Mouse (Mus musculus) heart, embryonic 15.5 days (tissue): Measurements from ENCODE around the gene Gab2. TPM values are rescaled to one million over a fixed set of nuclear protein-coding genes. Genes with fewer than 3 reads are reported as not detected.
A peak's percentile ranks its signal among the peaks of the same experiment; 100 is the strongest.
"Not testable (repeated sequence)": the region's sequence is repeated elsewhere in the genome, so short reads cannot be mapped to it uniquely, and the experiment has no call there.

Experiments
- ATAC-seq: fragments of 200-750 bp; cut with Nextera tagmentation; replicated peaks from 2 replicates; pipeline ENCODE4 v1.8.0; 2017; ENCODE audit warnings: low read depth, moderate TSS enrichment; ENCODE audit not compliant: insufficient number of reproducible peaks, insufficient read depth, low FRiP score
- H3K27ac ChIP-seq: fragments of 300-500 bp; sonication (generic); 2 replicates; pipeline ENCODE4 v1.5.1; 2015; ENCODE audit warnings: mild to moderate bottlenecking, inconsistent platforms
- H3K27me3 ChIP-seq: fragments of 300-500 bp; sonication (generic); 2 replicates; pipeline ENCODE4 v1.6.1; 2015; ENCODE audit warnings: inconsistent platforms
- H3K36me3 ChIP-seq: fragments of 300-500 bp; sonication (generic); 2 replicates; pipeline ENCODE4 v1.6.1; 2015; ENCODE audit warnings: mild to moderate bottlenecking, inconsistent platforms
- H3K4me1 ChIP-seq: fragments of 300-500 bp; sonication (generic); replicated peaks from 2 replicates; pipeline ENCODE4 v1.6.1; 2015; ENCODE audit warnings: inconsistent platforms
- H3K4me2 ChIP-seq: fragments of 300-500 bp; sonication (generic); 2 replicates; pipeline ENCODE4 v1.6.1; 2015; ENCODE audit warnings: inconsistent platforms, mild to moderate bottlenecking, moderate library complexity
- H3K4me3 ChIP-seq: fragments of 300-500 bp; sonication (generic); 2 replicates; pipeline ENCODE4 v1.5.1; 2015; ENCODE audit warnings: mild to moderate bottlenecking, inconsistent platforms
- H3K9ac ChIP-seq: fragments of 300-500 bp; sonication (generic); 2 replicates; pipeline ENCODE4 v1.6.1; 2015; ENCODE audit warnings: mild to moderate bottlenecking, inconsistent platforms
- H3K9me3 ChIP-seq: fragments of 300-500 bp; sonication (generic); replicated peaks from 2 replicates; pipeline ENCODE4 v1.6.1; 2016; ENCODE audit warnings: inconsistent platforms
- WGBS: fragments of 180-500 bp; shearing (Covaris S2); methylation state at CpG from one replicate; pipeline ENCODE4 v1.1.7; 2015; ENCODE audit warnings: mixed read lengths; 5-methylcytosine and 5-hydroxymethylcytosine counted together
- polyA plus RNA-seq: library from polyadenylated mRNA; unstranded; fragments of >200 nt; fragmentation: Nextera tagmentation; extraction: Ambion mirVana; gene quantifications from 2 replicates; pipeline ENCODE4 v1.2.1, GENCODE M21; 2015

The Gab2 gene
- polyA plus RNA-seq, 1 experiment from 2014 or later: 6.1 TPM

DNA sequence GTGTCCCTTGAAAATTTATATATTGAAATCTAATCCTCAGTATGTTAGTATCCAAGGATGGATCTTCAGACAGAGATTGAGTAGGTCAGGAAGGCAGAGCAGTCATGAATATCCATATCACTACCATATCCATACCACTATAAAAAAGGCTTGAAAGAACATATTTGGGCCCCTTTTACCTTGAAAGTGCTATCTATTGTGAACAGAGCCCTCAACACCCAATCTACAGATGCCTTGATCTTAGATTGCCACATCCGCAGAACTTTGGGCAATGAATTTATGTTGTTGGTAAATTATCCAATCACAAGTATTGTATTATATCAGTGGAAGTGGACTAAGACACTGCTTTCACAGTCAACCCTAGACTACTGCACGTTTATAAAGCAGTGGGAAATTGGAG is 122.5 kb downstream of the Gab2 start:
- Histone ChIP-seq H3K9ac (no peak overlapping the region), H3K9me3 (no peaks in the 10 kb centered on the region), H3K4me2 (no peak overlapping the region), H3K36me3 (no peaks in the 10 kb centered on the region), H3K27me3 (no peaks in the 10 kb centered on the region), H3K4me1 (peaks cover 13% of the 10 kb centered on the region), H3K27ac (no peak overlapping the region), H3K4me3 (no peak overlapping the region)
- 78% methylated on average over 2 of the region's 2 CpGs for WGBS
- no peak for ATAC-seq

DNA sequence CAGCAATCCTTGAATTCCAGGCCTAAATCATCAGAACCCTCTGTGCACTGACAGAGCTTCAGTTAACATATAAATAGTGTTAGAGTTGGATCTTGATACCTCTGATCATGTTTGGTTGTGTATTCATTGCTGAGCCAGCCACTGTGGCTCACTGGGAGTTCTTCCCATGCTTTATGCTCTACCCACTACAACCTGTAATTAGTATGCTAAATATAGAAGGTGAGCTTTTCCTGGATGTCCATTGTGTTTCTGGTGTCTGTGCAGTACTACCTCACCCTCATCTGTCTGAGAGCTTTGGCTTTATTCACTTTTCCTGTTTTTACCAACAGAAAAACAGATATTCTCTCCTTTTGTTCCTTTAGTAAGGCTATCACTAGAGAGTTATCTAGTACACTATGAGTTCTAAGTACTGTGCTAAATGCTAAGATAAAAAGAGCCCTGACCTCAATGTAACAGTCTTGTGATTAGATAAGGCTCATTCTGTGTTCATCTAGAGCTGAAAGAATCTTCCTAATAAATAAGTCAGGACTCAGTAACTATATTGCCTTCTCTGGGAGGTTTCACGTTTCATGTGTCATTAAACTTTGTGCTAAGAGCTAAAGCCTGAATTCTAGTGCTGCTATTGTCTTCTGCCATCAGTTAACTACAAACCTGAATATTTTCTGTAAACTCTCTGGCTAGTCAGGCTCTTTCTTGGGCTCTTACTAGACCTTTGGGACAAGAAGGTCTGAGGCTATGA is 127.6 kb downstream of the Gab2 start:
- H3K9ac ChIP-seq: no peak overlapping the region
- H3K4me1 ChIP-seq: peaks cover 16% of the 10 kb centered on the region
- H3K27ac ChIP-seq: peak overlapping the region; percentile 53
- WGBS: 41% methylated on average over 1 of the region's 1 CpGs
- no peaks in the 10 kb centered on the region for H3K27me3 ChIP-seq
- 0 out of 2 replicates have a peak, but pooled peaks have one; percentile 60 for ATAC-seq
- H3K4me2 ChIP-seq: no peak overlapping the region
- H3K36me3 ChIP-seq: no peaks in the 10 kb centered on the region
- H3K4me3 ChIP-seq: no peak overlapping the region
- no peaks in the 10 kb centered on the region for H3K9me3 ChIP-seq

DNA sequence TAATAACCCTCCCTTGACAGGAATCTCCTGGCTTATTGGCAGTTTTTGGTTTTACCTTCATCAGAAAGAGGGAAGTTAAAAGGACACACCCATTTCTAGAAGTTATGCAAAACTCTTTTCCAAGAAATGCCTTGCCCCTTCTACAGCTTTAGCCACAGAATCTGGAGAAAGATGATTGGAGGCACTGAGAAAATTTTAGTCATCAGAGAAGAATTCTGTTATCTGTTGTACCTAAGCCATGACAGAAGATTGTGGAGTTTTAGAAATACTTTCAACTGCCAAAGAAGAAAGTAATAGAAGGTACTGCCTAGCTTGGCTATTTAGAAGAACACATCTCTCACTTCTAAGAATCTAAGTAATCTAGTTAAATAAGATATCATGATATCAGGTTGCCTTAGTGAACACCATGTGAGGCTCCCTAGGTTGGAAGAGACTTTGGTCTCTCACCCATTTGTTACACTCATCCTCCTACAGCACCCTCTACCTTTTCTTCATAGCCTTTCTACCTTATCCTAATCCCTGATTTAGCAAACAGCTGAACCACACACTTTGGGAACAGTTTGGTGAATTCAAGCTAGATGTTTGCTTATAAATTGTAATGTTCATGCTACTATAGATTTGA is 128.8 kb downstream of the Gab2 start:
- no peak for ATAC-seq
- H3K27me3 ChIP-seq: no peaks in the 10 kb centered on the region
- no peak overlapping the region for H3K27ac ChIP-seq
- H3K4me3 ChIP-seq: no peak overlapping the region
- H3K36me3 ChIP-seq: no peaks in the 10 kb centered on the region
- no peak overlapping the region for H3K4me2 ChIP-seq
- peaks cover 16% of the 10 kb centered on the region for H3K4me1 ChIP-seq
- no peaks in the 10 kb centered on the region for H3K9me3 ChIP-seq
- no peak overlapping the region for H3K9ac ChIP-seq

DNA sequence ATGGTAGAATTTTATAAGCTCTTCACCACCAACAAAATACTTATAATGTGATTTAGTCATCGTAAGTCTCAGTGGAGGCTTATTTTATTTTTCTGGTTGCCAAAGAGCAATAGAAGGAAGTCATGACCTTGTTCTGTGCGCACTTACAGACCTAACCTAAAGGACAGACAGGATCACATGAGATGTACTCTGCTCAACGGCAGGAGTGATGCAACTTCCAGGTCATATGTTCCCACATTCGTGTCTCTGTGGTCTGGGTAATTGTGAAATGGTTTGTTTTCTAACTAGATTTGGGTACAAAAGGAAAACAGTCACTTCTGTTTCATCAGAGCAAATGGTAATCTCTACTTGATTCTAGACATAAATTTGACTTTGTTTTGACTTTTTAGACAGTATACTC is 129.7 kb downstream of the Gab2 start:
- 63% methylated on average over 4 of the region's 4 CpGs for WGBS

DNA sequence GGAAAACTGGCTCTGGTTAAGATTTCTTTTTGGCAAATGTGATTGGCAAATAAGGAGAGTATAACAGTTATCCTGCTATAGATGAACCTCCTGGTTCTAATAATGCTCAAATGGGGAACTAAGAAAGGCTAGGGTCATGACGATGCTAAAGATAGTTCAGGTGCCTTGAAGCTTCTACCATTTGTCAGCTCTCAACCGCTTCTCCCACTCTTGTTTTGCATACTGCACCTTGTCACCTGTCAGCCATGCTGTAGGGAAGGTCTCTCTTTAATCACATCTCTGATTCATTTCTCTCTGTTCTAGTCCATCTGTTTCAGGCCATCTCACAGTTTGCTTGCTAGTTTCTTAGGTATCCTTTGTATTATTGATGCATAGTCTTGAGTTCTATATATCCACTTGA is 142.4 kb downstream of the Gab2 start:
- no peaks in the 10 kb centered on the region for H3K9me3 ChIP-seq
- H3K4me2 ChIP-seq: no peak overlapping the region
- H3K27ac ChIP-seq: no peak overlapping the region
- H3K9ac ChIP-seq: no peak overlapping the region
- no peak overlapping the region for H3K4me3 ChIP-seq
- WGBS: 84% methylated on average over 2 of the region's 2 CpGs
- no peak for ATAC-seq
- peaks cover 12% of the 10 kb centered on the region; the same call in 1 of the 2 replicates for H3K36me3 ChIP-seq
- H3K27me3 ChIP-seq: no peaks in the 10 kb centered on the region
- no peaks in the 10 kb centered on the region for H3K4me1 ChIP-seq

More for the DNA sequence above, 129.7 kb downstream of the Gab2 start:
- no peak overlapping the region for H3K4me3 ChIP-seq
- no peak overlapping the region for H3K4me2 ChIP-seq
- no peaks in the 10 kb centered on the region for H3K36me3 ChIP-seq
- no peak overlapping the region for H3K27ac ChIP-seq
- H3K9ac ChIP-seq: no peak overlapping the region
- peaks cover 16% of the 10 kb centered on the region for H3K4me1 ChIP-seq
- ATAC-seq: no peak
- H3K9me3 ChIP-seq: no peaks in the 10 kb centered on the region
- H3K27me3 ChIP-seq: no peaks in the 10 kb centered on the region

DNA sequence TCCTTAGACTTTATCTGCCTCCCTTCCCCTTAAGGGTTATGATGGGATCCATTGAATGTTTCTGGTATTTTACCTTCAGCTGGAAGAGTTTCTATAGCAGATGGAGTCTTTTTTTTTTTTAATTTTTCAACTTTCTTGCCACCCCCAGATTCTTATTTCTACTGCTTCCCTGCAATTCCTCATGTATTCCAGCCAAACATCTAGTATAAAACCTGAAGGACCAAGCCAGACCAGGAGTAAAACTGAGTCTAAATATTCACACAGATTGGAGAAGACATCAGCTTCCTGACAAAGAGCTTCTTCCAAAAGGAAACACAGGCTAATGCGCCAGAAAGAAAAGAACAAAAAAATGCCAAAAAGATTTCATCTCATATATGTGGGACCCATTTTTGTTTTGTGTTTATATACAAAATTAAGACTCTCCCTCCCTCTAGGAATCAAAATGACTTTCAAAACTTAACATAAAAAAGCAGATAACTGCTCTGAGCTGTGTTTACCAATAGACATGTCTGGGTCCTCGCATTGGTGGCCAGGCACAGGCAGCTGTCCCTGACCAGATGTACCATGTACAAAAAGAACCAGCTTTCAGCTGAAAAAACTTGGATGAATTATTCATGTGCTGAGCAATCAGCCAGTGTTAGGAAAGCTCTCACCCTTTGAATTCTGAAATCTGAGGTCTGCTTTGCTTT is 164.0 kb downstream of the Gab2 start:
- Histone ChIP-seq H3K4me2 (no peak overlapping the region), H3K4me3 (no peak overlapping the region), H3K36me3 (no peaks in the 10 kb centered on the region), H3K9ac (no peak overlapping the region), H3K9me3 (no peaks in the 10 kb centered on the region), H3K4me1 (peaks cover 13% of the 10 kb centered on the region), H3K27me3 (no peaks in the 10 kb centered on the region), H3K27ac (no peak overlapping the region)
- ATAC-seq: no peak
- 68% methylated on average over 2 of the region's 2 CpGs for WGBS

DNA sequence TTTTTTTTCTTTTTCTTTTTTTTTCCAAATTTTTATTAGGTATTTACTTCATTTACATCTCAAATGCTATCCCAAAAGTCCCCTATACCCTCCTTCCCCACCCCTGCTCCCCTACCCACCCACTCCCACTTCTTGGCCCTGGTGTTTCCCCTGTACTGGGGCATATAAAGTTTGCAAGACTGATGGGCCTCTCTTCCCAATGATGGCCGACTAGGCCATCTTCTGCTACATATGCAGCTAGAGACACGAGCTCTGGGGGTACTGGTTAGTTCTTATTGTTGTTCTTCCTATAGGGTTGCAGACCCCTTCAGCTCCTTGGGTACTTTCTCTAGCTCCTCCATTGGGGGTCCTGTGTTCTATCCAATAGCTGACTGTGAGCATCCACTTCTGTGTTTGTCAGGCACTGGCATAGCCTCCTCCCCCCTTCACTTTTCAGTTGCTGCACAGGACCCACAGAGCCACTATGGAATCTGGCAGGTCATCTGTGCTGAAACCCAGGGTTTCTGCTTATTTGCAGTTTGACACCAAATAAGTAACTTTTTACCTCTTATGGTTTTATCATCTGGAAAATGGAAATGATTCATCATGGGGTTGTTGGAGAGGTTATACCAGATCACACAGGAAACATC is 164.7 kb downstream of the Gab2 start:
- WGBS: 74% methylated on average over 2 of the region's 2 CpGs
- H3K36me3 ChIP-seq, H3K9ac ChIP-seq, H3K27me3 ChIP-seq, H3K27ac ChIP-seq, H3K9me3 ChIP-seq, ATAC-seq, H3K4me3 ChIP-seq, H3K4me2 ChIP-seq: not testable (repeated sequence)
- H3K4me1 ChIP-seq: peaks cover 13% of the 10 kb centered on the region

DNA sequence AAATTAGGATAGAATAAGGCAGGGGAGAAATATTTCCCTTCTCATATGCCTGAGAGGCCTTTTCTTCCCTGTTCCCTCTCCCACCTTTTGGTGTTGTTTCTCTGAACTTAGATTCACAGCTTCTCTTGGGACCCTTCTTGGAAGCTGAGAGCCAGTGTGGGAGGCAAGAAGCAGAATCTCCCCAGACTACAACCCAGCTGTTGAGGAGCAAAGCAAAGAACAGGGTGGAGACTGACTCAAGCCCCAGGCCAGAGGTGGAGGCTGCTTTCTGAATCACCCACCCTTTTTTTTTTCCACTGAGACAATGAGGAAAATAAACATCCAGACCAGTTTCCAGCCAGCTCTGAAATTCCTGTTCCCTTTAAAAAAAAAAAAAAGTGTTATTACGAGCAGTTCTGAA is 166.3 kb downstream of the Gab2 start:
- Histone ChIP-seq H3K27ac (peak overlapping the region; percentile 62), H3K4me2 (no peak overlapping the region), H3K4me1 (peaks cover 13% of the 10 kb centered on the region), H3K9ac (no peak overlapping the region), H3K9me3 (no peaks in the 10 kb centered on the region), H3K27me3 (no peaks in the 10 kb centered on the region), H3K36me3 (no peaks in the 10 kb centered on the region), H3K4me3 (no peak overlapping the region)
- no peak for ATAC-seq
- WGBS: 45% methylated on average over 1 of the region's 1 CpGs

DNA sequence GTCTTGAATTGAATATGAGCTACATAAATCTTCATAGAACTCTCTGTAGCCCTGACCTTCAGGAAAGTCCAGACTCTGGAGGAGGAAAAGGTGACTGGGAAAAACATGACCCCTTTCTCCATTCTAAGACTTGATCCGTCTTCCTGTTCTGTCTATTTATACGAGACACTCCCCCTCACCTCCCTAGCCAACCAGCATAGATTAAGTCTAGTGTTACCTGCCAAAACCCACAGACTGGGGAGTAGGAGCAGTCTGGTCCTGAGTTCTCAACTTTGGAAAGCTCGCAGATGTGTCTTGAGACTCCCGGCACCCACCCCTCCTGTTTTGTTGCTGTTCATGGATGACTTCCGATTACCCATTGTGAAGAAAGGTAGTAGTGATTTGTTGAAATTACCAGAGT is 166.8 kb downstream of the Gab2 start:
- Histone ChIP-seq H3K9ac (no peak overlapping the region), H3K4me1 (peaks cover 13% of the 10 kb centered on the region), H3K27ac (peak overlapping the region; percentile 62; the same call in 1 of the 2 replicates), H3K9me3 (no peaks in the 10 kb centered on the region), H3K36me3 (no peaks in the 10 kb centered on the region), H3K27me3 (no peaks in the 10 kb centered on the region), H3K4me3 (no peak overlapping the region), H3K4me2 (no peak overlapping the region)
- 58% methylated on average over 5 of the region's 5 CpGs for WGBS
- ATAC-seq: 0 out of 2 replicates have a peak, but pooled peaks have one; percentile 53

DNA sequence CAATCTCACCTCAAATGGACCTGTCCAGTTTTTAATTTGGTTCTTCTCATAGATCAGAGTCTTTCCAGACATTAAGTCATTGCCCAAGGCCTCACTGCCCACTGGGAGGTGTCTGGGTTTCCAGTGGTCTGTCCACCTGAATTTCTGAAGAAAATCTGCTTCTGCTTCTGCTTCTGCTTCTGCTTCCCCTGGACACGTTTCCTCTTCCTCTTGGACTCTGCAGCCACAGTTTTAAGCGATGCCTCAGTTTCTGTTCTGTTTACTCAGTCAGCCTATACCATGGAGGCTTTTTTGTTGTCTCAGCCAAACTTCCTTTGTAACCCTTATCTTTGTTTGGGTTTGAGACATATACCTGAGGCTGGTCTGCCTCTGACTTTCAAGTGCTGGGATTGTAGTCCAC is 170.3 kb downstream of the Gab2 start:
- H3K4me3 ChIP-seq: no peak overlapping the region
- no peak overlapping the region for H3K27ac ChIP-seq
- no peak overlapping the region for H3K9ac ChIP-seq
- no peak for ATAC-seq
- no peaks in the 10 kb centered on the region for H3K9me3 ChIP-seq
- no peak overlapping the region for H3K4me2 ChIP-seq
- no peaks in the 10 kb centered on the region for H3K36me3 ChIP-seq
- 57% methylated on average over 2 of the region's 2 CpGs for WGBS
- peaks cover 11% of the 10 kb centered on the region for H3K4me1 ChIP-seq
- H3K27me3 ChIP-seq: no peaks in the 10 kb centered on the region

DNA sequence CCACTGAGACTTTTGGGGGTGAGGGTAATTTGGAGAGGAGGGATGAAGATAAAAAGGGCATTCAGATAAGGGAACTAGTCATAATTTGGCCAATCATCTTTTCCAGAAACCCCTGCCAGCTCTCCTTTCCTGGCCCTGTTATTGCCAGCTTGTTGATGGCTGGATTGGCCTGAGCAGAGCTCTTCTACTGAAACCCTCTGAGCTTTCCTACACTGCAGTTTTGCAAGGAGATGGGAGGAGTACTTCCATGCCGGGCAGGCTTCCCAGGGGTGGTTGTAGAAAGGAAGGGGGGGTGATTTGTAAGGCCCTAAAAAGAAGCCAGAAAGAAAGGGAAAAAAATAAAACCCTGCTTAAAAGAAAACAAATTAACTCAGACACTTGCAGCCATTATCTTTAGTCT is 181.2 kb downstream of the Gab2 start:
- Histone ChIP-seq H3K27me3 (no peaks in the 10 kb centered on the region), H3K4me1 (no peaks in the 10 kb centered on the region), H3K27ac (peak overlapping the region; percentile 61), H3K4me3 (no peak overlapping the region), H3K36me3 (no peaks in the 10 kb centered on the region), H3K9me3 (no peaks in the 10 kb centered on the region), H3K9ac (no peak overlapping the region), H3K4me2 (no peak overlapping the region)
- ATAC-seq: peak; percentile 82
- 22% methylated on average over 1 of the region's 1 CpGs for WGBS
